ENCODE assay signal across 20 mouse cellular contexts in genomic region chr3:146700051-146700450, GRCm38 (mm10). TPM values are rescaled to one million over a fixed set of nuclear protein-coding genes. Genes with fewer than 3 reads are reported as not detected.
DNase-seq lines count a peak whose midpoint lies in the region; ATAC-seq and TF ChIP-seq lines count a peak whose summit lies in the region.
"Had no signal": no experiment of that assay in that cellular context is flagged by ENCODE, and none has a peak within 500 bp of the region (broad histone marks: within the 10 kb centered on the region; RNA-seq: fewer than 3 reads in every experiment).

No protein-coding gene starts in this region.

- whole genome bisulfite sequencing in lung, postnatal 0 days, result 56% methylated on average over 11 of the region's 11 CpGs
- 84% methylated on average over 11 of the region's 11 CpGs for WGBS in midbrain, embryonic 13.5 days

- no peak overlapping the region for H3K27ac ChIP-seq in lung, postnatal 0 days (ENCODE audit: low read length)
- H3K27ac ChIP-seq in midbrain, embryonic 13.5 days, result no peak overlapping the region
- H3K27ac ChIP-seq: limb, embryonic 12.5 days; macrophage; neural tube, embryonic 15.5 days had no signal

- no peaks in the 10 kb centered on the region for H3K27me3 ChIP-seq in lung, postnatal 0 days (replicated peaks; ENCODE audit: insufficient read depth, low read length)
- no peaks in the 10 kb centered on the region for H3K27me3 ChIP-seq in midbrain, embryonic 13.5 days
- H3K27me3 ChIP-seq: limb, embryonic 12.5 days; neural tube, embryonic 15.5 days had no signal

- H3K9me3 ChIP-seq in lung, postnatal 0 days (ENCODE audit: low read length), result no peaks in the 10 kb centered on the region
- H3K9me3 ChIP-seq in midbrain, embryonic 13.5 days, result no peaks in the 10 kb centered on the region
- H3K9me3 ChIP-seq: limb, embryonic 12.5 days; neural tube, embryonic 15.5 days had no signal

- H3K36me3 ChIP-seq in lung, postnatal 0 days (ENCODE audit: insufficient read depth, low read length), result no peaks in the 10 kb centered on the region
- H3K36me3 ChIP-seq in midbrain, embryonic 13.5 days, result no peaks in the 10 kb centered on the region
- H3K36me3 ChIP-seq: limb, embryonic 12.5 days; neural tube, embryonic 15.5 days had no signal

- DNase-seq in lung, postnatal 0 days (ENCODE audit: low spot score), result no peak
- no peak for DNase-seq in lung, postnatal 14 days
- peak; percentile 67 for DNase-seq in liver
- no peak for DNase-seq in layer of hippocampus, adult 9-10 months (ENCODE audit: low spot score)
- no peak for DNase-seq in urinary bladder, postnatal 10 days (ENCODE audit: low spot score)
- DNase-seq: cerebellum, adult 18-20 months; forebrain, postnatal 0 days; layer of hippocampus, adult 9-11 months; retina, postnatal 1 day; thymus, postnatal 25 days had no signal

- ATAC-seq in lung, postnatal 0 days, result no peak
- ATAC-seq in erythroblast, adult 5-6 weeks (replicated peaks; ENCODE audit: low FRiP score, poor library complexity, severe bottlenecking), result peak; percentile 62
- no peak for ATAC-seq in midbrain, embryonic 13.5 days
- ATAC-seq: activated CD4-positive, CD25-positive, alpha-beta regulatory T cell, adult 4 months; forebrain, postnatal 0 days had no signal

- H3K4me3 ChIP-seq in lung, postnatal 0 days (ENCODE audit: low read depth, low read length), result no peak overlapping the region
- H3K4me3 ChIP-seq in midbrain, embryonic 13.5 days (replicated peaks), result no peak overlapping the region
- H3K4me3 ChIP-seq: limb, embryonic 12.5 days; neural tube, embryonic 15.5 days had no signal

- H3K4me2 ChIP-seq in lung, postnatal 0 days (replicated peaks; ENCODE audit: low read depth, low read length), result peak overlapping the region; percentile 14; the same call in 1 of the 2 replicates
- no peak overlapping the region for H3K4me2 ChIP-seq in midbrain, embryonic 13.5 days (replicated peaks)
- H3K4me2 ChIP-seq: limb, embryonic 12.5 days; neural tube, embryonic 15.5 days had no signal

- no peak for TF ChIP-seq CTCF in lung, postnatal 0 days (IDR thresholded peaks at IDR 0.05)

- no peak for TF ChIP-seq EP300 in lung, postnatal 0 days (IDR thresholded peaks at IDR 0.05)

- no peaks in the 10 kb centered on the region for H3K4me1 ChIP-seq in lung, postnatal 0 days (ENCODE audit: insufficient read depth, low read depth, low read length)
- no peaks in the 10 kb centered on the region for H3K4me1 ChIP-seq in midbrain, embryonic 13.5 days (replicated peaks)
- H3K4me1 ChIP-seq: neural tube, embryonic 15.5 days had no signal

- no peak overlapping the region for H3K9ac ChIP-seq in lung, postnatal 0 days (replicated peaks; ENCODE audit: low read depth)
- H3K9ac ChIP-seq in midbrain, embryonic 13.5 days (replicated peaks), result no peak overlapping the region
- H3K9ac ChIP-seq: forebrain, postnatal 0 days; limb, embryonic 12.5 days; neural tube, embryonic 15.5 days had no signal

RNA-seq across cellular contexts. Expression of gene Samd13, which starts 14.7 kb away (rescaled TPM):
- polyA plus RNA-seq in lung, postnatal 0 days (2015; fragmentation: Nextera tagmentation; extraction: Ambion mirVana), result 0.58 and 0.82 TPM in 2 replicates
- not detected in 2 replicates for total RNA-seq in erythroblast, adult 5-6 weeks (2015; ENCODE audit: low replicate concordance)
- total RNA-seq in erythroblast, adult 5-6 weeks (2017; ENCODE audit: low replicate concordance), result 0.60 and 0.84 TPM in 2 replicates
- 0.52 and 0.63 TPM in 2 replicates for polyA plus RNA-seq in midbrain, embryonic 13.5 days (2015; fragmentation: Nextera tagmentation; extraction: Ambion mirVana)
- polyA plus RNA-seq: macrophage; small intestine, adult 2 months had no signal

RNA-seq across cellular contexts. Expression of gene 4930503B20Rik, which starts 48.9 kb away (rescaled TPM):
- not detected in 2 replicates for polyA plus RNA-seq in lung, postnatal 0 days (2015; fragmentation: Nextera tagmentation; extraction: Ambion mirVana)
- total RNA-seq in erythroblast, adult 5-6 weeks (2015; ENCODE audit: low replicate concordance), result not detected in 2 replicates
- not detected in 2 replicates for total RNA-seq in erythroblast, adult 5-6 weeks (2017; ENCODE audit: low replicate concordance)
- polyA plus RNA-seq in midbrain, embryonic 13.5 days (2015; fragmentation: Nextera tagmentation; extraction: Ambion mirVana), result not detected in 2 replicates
- total RNA-seq: forebrain, postnatal 0 days; gastrocnemius, adult 8-10 months; heart, postnatal 36 days had no signal
- polyA plus RNA-seq: activated CD4-positive, CD25-positive, alpha-beta regulatory T cell, adult 4 months; limb, embryonic 12.5 days; macrophage; neural tube, embryonic 15.5 days; small intestine, adult 2 months; stomach, embryonic 16.5 days had no signal
